Mouse (Mus musculus) limb, embryonic 13.5 days (tissue): ENCODE results near the gene Olfr836. TPM values are rescaled to one million over a fixed set of nuclear protein-coding genes. Genes with fewer than 3 reads are reported as not detected.
"Not testable (repeated sequence)": the region's sequence is repeated elsewhere in the genome, so short reads cannot be mapped to it uniquely, and the experiment has no call there.

Source experiments
- ATAC-seq: fragments of 200-750 bp; cut with Nextera tagmentation; 2 replicates; pipeline ENCODE4 v1.8.0; 2017; ENCODE audit warnings: low read depth, moderate number of reproducible peaks, moderate TSS enrichment; ENCODE audit not compliant: low FRiP score
- H3K27ac ChIP-seq: fragments of 300-500 bp; sonication (generic); 2 replicates; pipeline ENCODE4 v1.5.1; 2015; ENCODE audit warnings: inconsistent platforms, mild to moderate bottlenecking, moderate library complexity
- H3K27me3 ChIP-seq: fragments of 300-500 bp; sonication (generic); 2 replicates; pipeline ENCODE4 v1.6.1; 2015; ENCODE audit warnings: mild to moderate bottlenecking, inconsistent platforms
- H3K36me3 ChIP-seq: fragments of 300-500 bp; sonication (generic); 2 replicates; pipeline ENCODE4 v1.6.1; 2015; ENCODE audit warnings: inconsistent platforms, mild to moderate bottlenecking, moderate library complexity
- H3K4me1 ChIP-seq: fragments of 300-500 bp; sonication (generic); 2 replicates; pipeline ENCODE4 v1.6.1; 2015; ENCODE audit warnings: inconsistent platforms
- H3K4me2 ChIP-seq: fragments of 300-500 bp; sonication (generic); replicated peaks from 2 replicates; pipeline ENCODE4 v1.6.1; 2015; ENCODE audit warnings: inconsistent platforms, mild to moderate bottlenecking, moderate library complexity
- H3K4me3 ChIP-seq: fragments of 300-500 bp; sonication (generic); 2 replicates; pipeline ENCODE4 v1.5.1; 2015; ENCODE audit warnings: moderate library complexity, mild to moderate bottlenecking, inconsistent platforms
- H3K9ac ChIP-seq: fragments of 300-500 bp; sonication (generic); 2 replicates; pipeline ENCODE4 v1.6.1; 2015; ENCODE audit warnings: mild to moderate bottlenecking, inconsistent platforms
- H3K9me3 ChIP-seq: fragments of 300-500 bp; sonication (generic); 2 replicates; pipeline ENCODE4 v1.6.1; 2016; ENCODE audit warnings: inconsistent platforms
- WGBS: fragments of 180-500 bp; shearing (Covaris S2); methylation state at CpG from one replicate; pipeline ENCODE4 v1.1.7; 2015; 5-methylcytosine and 5-hydroxymethylcytosine counted together
- polyA plus RNA-seq: library from polyadenylated mRNA; unstranded; fragments of >200 nt; fragmentation: Nextera tagmentation; extraction: Ambion mirVana; gene quantifications from 2 replicates; pipeline ENCODE4 v1.2.1, GENCODE M21; 2015

Olfr836 gene
- not detected in 2 replicates for polyA plus RNA-seq

DNA sequence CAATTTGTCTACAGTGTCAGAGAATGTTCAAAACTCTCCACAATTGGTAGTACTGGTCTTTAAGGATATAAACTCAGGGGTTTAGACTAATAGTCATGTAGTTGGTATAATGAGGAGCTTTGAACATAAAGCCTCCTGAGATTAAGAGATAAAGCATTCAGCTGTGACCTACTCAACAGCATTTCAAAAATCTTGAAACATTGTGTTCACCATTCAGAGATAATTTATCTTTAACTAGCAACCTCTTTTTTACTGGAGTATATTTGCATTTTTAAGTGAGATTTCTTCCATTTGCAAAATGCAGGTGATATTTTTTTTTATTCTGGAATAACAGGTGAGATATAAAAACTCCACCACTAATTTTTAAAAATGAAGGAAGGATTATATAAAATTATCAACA lies at the start of gene Olfr836:
Gene Olfr836, plus strand, starts transcription at position 301 of the 400 bp plus-strand sequence.
- Histone ChIP-seq H3K9ac (no peak within 1 kb of the TSS), H3K4me3 (no peak within 1 kb of the TSS), H3K4me2 (no peak within 1 kb of the TSS), H3K36me3 (no peaks in the 10 kb centered on the region), H3K4me1 (no peaks in the 10 kb centered on the region), H3K9me3 (no peaks in the 10 kb centered on the region), H3K27me3 (no peaks in the 10 kb centered on the region), H3K27ac (no peak within 1 kb of the TSS)
- ATAC-seq, result no peak

DNA sequence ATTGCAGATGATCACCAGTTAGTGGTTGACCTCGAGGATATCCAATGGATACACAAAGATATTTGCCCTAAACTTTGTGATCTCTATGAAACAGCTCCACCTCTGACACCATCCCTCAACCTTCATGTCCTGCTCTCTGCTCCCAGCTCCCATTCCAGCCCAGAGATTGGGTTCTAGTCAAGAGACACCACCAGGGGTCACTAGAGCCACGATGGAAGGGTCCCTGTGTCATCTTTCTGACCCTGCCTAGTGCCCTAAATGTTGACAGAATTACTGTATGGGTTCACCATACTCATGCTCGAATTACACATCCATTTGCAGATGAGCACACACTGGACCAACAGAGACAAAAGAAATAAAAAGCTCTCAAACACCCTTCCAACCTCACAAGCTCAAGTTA lies 35.2 kb upstream of the Olfr836 start:
- Histone ChIP-seq H3K4me2 (no peak overlapping the region), H3K4me1 (no peaks in the 10 kb centered on the region), H3K27me3 (no peaks in the 10 kb centered on the region), H3K4me3 (no peak overlapping the region), H3K27ac (no peak overlapping the region), H3K36me3 (no peaks in the 10 kb centered on the region), H3K9me3 (peaks cover 10% of the 10 kb centered on the region), H3K9ac (no peak overlapping the region)
- ATAC-seq, result no peak
- 34% methylated on average over 3 of the region's 3 CpGs for WGBS

DNA sequence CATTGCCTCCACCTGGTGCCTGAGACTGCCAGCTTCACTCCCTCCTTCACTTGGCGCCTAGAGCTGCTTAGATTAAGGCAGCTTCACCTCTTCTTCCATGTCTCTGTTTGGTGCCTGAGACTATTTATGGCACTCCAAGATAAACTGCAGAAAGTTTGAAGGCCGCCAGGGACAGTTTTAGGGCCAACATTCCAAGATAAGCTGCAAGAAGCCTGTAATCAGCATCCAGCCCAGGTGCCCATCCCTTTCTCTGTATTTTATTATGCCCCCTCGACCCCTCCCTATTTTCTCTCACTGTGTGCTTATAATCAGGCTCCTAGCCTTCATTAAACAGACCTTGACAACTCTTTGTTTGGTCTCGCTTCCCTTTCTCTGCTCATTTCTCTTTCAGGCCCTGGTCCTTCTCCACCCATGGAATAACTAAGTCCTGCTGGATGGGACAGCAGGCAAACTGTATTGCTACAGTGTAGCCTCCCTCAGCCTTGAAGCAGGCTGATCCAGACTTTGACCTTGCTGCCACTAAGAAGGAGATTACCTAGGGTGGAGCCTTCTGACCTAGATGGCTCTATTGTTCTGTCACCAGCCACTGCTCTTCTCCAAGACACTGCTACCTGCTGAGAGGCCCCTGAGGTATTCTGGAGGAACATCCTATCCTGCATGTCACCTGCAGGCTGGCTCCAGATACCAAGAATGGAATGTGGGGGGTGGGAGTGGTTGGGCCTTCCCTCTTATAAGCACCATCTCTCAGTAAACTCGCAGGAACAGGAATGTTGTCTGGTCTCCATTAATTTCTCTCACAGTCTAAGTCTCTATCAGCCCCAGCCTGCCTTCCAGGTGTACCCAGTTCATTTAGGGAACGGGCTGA lies 27.1 kb upstream of the Olfr836 start:
- not testable (repeated sequence) for H3K36me3 ChIP-seq, H3K9me3 ChIP-seq, H3K4me1 ChIP-seq, H3K4me3 ChIP-seq, ATAC-seq, H3K9ac ChIP-seq, H3K4me2 ChIP-seq, H3K27me3 ChIP-seq, H3K27ac ChIP-seq
- 45% methylated on average over 6 of the region's 6 CpGs for WGBS

DNA sequence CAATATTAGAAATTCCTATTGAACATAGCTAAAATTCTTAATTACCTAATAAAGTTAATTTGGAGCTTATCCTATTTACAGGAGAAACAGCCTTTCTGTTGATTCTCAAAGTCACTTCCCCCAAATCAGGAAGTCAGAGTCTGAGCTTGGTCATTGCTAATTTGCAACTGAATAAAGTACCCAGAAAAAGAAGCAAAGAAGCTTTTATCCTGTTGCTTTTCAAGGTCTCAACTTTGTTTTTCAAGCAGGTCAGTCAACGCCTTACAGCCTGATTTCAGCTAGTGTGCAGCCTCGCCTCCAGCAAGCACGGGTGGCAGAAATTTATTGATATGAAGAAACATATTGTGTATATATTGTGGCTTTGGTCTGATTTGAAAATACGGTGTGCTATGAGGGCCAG lies 22.9 kb upstream of the Olfr836 start:
- Histone ChIP-seq H3K4me1 (no peaks in the 10 kb centered on the region), H3K9ac (no peak overlapping the region), H3K4me2 (no peak overlapping the region), H3K9me3 (peaks cover 13% of the 10 kb centered on the region; the same call in 1 of the 2 replicates), H3K27ac (no peak overlapping the region), H3K36me3 (no peaks in the 10 kb centered on the region), H3K27me3 (no peaks in the 10 kb centered on the region), H3K4me3 (no peak overlapping the region)
- no peak for ATAC-seq
- 90% methylated on average over 4 of the region's 4 CpGs for WGBS

DNA sequence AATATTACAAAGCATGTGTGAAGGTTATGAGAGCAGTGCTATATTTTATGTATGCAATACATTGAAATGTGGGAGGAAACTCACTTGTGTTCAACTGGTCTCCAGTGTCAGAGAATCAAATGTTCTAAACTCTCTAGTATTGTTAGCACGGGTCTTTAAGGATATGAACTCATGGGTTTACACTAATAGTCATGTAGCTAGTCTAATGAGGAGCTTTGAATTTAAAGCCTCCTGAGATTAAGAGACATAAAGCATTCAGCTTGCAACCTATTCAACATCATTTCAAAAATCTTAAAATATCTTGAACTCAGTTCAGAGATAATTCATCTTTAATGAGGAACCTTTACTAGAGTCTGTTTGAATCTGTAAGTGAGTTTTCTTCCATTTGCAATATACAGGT lies 15.8 kb downstream of the Olfr836 start, which contains the start of gene Olfr837:
Gene Olfr837, plus strand, starts transcription at position 301 of the 400 bp plus-strand sequence.
- peaks cover 4% of the 10 kb centered on the region; the same call in 1 of the 2 replicates for H3K9me3 ChIP-seq
- H3K27me3 ChIP-seq, result no peaks in the 10 kb centered on the region
- no peak within 1 kb of the TSS for H3K9ac ChIP-seq
- H3K4me2 ChIP-seq, result no peak within 1 kb of the TSS
- 76% methylated on average over 1 of the region's 1 CpGs for WGBS
- no peak within 1 kb of the TSS for H3K27ac ChIP-seq
- no peak for ATAC-seq
- no peaks in the 10 kb centered on the region for H3K4me1 ChIP-seq
- H3K36me3 ChIP-seq, result no peaks in the 10 kb centered on the region
- no peak within 1 kb of the TSS for H3K4me3 ChIP-seq

Other genes with a start within 250 kb of the Olfr836 start
- gene Olfr830, start 245.7 kb upstream of the Olfr836 start, polyA plus RNA-seq, result not detected in 2 replicates
- gene Olfr832, start 183.3 kb upstream of the Olfr836 start, polyA plus RNA-seq, result not detected in 2 replicates
- not detected in 2 replicates for gene Olfr834, start 132.4 kb upstream of the Olfr836 start, polyA plus RNA-seq
- gene Olfr835, start 87.6 kb upstream of the Olfr836 start, polyA plus RNA-seq, result not detected in 2 replicates
- gene Olfr837, start 15.9 kb downstream of the Olfr836 start, polyA plus RNA-seq, result not detected in 2 replicates
- gene Olfr839-ps1, start 56.9 kb downstream of the Olfr836 start, polyA plus RNA-seq, result 0.01 TPM in 1 of 2 replicates, not detected in the other
- not detected in 2 replicates for gene Olfr843, start 131.6 kb downstream of the Olfr836 start, polyA plus RNA-seq
- gene Olfr844, start 196.0 kb downstream of the Olfr836 start, polyA plus RNA-seq, result not detected in 2 replicates
- not detected in 2 replicates for gene Olfr845, start 216.1 kb downstream of the Olfr836 start, polyA plus RNA-seq
- not detected in 2 replicates for gene Olfr846, start 243.6 kb downstream of the Olfr836 start, polyA plus RNA-seq